Mouse (Mus musculus) monocyte, adult 5-6 weeks (primary cell): ENCODE results near the gene Arpc2. TPM values are rescaled to one million over a fixed set of nuclear protein-coding genes. Genes with fewer than 3 reads are reported as not detected.

Experiments
- ATAC-seq: fragments of 153-309, 156-312 bp; replicated peaks from 2 replicates; pipeline ENCODE4 v1.8.0; 2017; ENCODE audit warnings: mild to moderate bottlenecking; ENCODE audit not compliant: low TSS enrichment, insufficient number of reproducible peaks, severe bottlenecking, poor library complexity, low FRiP score
- total RNA-seq: library from RNA; stranded (forward); fragments of 200-1000, 200-491, 200-594 nt; gene quantifications from 3 replicates; pipeline ENCODE4 v1.2.3, GENCODE M21; 2017

Gene Arpc2
- total RNA-seq, 1 experiment from 2014 or later = 1,060 TPM

GRCm38 (mm10) chr1:74294733-74295455 lies 59.0 kb downstream of the Arpc2 start:
- no peak for ATAC-seq

- peak; percentile 69 for ATAC-seq
Measured at GRCm38 (mm10) chr1:74295456-74296171, 59.7 kb downstream of the Arpc2 start.

- no peak for ATAC-seq
Measured at GRCm38 (mm10) chr1:74296477-74296876, 60.6 kb downstream of the Arpc2 start.

- no peak for ATAC-seq
Measured at GRCm38 (mm10) chr1:74297269-74297668, 61.4 kb downstream of the Arpc2 start.

GRCm38 (mm10) chr1:74298157-74298750 lies 62.4 kb downstream of the Arpc2 start:
- no peak for ATAC-seq

- no peak for ATAC-seq
Measured at GRCm38 (mm10) chr1:74298996-74299395, 63.1 kb downstream of the Arpc2 start.

- ATAC-seq = no peak
Measured at GRCm38 (mm10) chr1:74300347-74301110, 64.6 kb downstream of the Arpc2 start.

- ATAC-seq = no peak
Measured at GRCm38 (mm10) chr1:74302229-74302628, 66.3 kb downstream of the Arpc2 start.

GRCm38 (mm10) chr1:74302835-74303234 lies 67.0 kb downstream of the Arpc2 start:
- ATAC-seq = no peak

GRCm38 (mm10) chr1:74303509-74304338 lies 67.8 kb downstream of the Arpc2 start:
- peak; percentile 41 for ATAC-seq

GRCm38 (mm10) chr1:74304339-74304790 lies 68.5 kb downstream of the Arpc2 start:
- no peak for ATAC-seq

- ATAC-seq = no peak
Measured at GRCm38 (mm10) chr1:74304946-74305345, 69.1 kb downstream of the Arpc2 start.

GRCm38 (mm10) chr1:74305522-74305921 lies 69.6 kb downstream of the Arpc2 start, which contains the start of gene Tmbim1:
TSS of gene Tmbim1 (minus strand) at chr1:74305622.
- no peak for ATAC-seq

GRCm38 (mm10) chr1:74307146-74307545 lies 71.3 kb downstream of the Arpc2 start:
- no peak for ATAC-seq

- ATAC-seq = no peak
Measured at GRCm38 (mm10) chr1:74308001-74308964, 72.4 kb downstream of the Arpc2 start.

- ATAC-seq = no peak
Measured at GRCm38 (mm10) chr1:74309767-74310166, 73.9 kb downstream of the Arpc2 start.

GRCm38 (mm10) chr1:74313049-74313692 lies 77.3 kb downstream of the Arpc2 start:
- peak; percentile 88 for ATAC-seq
